Mouse (Mus musculus): Measurements from ENCODE around the gene D3Ertd751e. TPM values are rescaled to one million over a fixed set of nuclear protein-coding genes. Genes with fewer than 3 reads are reported as not detected.
A peak's percentile ranks its signal among the peaks of the same experiment; 100 is the strongest.

Gene D3Ertd751e
- 0.58 TPM for polyA plus RNA-seq (2012; fragmentation: generic; extraction: Trizol)

- TF ChIP-seq MAX (IDR thresholded peaks at IDR 0.05; ENCODE audit: low read depth) (no peak), TCF12 (IDR thresholded peaks at IDR 0.05; ENCODE audit: insufficient read depth, poor library complexity, severe bottlenecking) (no peak), POLR2AphosphoS2 (IDR thresholded peaks at IDR 0.05; ENCODE audit: insufficient read length, low read depth) (peak; percentile 83), MYOG (IDR thresholded peaks at IDR 0.05; ENCODE audit: control insufficient read depth in 1 of 3, insufficient read depth in 1 of 3, insufficient read length in 2 of 3, low read depth in 2 of 3) (peak in 1 of 3 experiments; percentile 37), SRF (IDR thresholded peaks at IDR 0.05; ENCODE audit: control insufficient read depth, insufficient read length, low read depth) (peak; percentile 54), E2F4 (IDR thresholded peaks at IDR 0.05; ENCODE audit: insufficient read depth) (peak; percentile 60), TCF3 (IDR thresholded peaks at IDR 0.05; ENCODE audit: insufficient read length, low read depth) (no peak), CEBPB (IDR thresholded peaks at IDR 0.05; ENCODE audit: insufficient read depth, poor library complexity, severe bottlenecking) (no peak), REST (IDR thresholded peaks at IDR 0.05; ENCODE audit: insufficient read depth, insufficient read length) (no peak), USF1 (IDR thresholded peaks at IDR 0.05; ENCODE audit: low read depth) (no peak), POLR2A (IDR thresholded peaks at IDR 0.05; ENCODE audit: insufficient read length, low read depth) (peak; percentile 94), MYOD1 (IDR thresholded peaks at IDR 0.05; ENCODE audit: control insufficient read depth in 1 of 3, insufficient read length in 2 of 3, low read depth in 2 of 3) (peak in 1 of 3 experiments; percentile 28)
- Histone ChIP-seq H3K79me2 (ENCODE audit: control insufficient read depth, insufficient read depth) (no peaks in the 10 kb centered on the region), H3K27me3 (ENCODE audit: control insufficient read depth, insufficient read depth, insufficient read length) (no peaks in the 10 kb centered on the region), H3K36me3 (ENCODE audit: control insufficient read depth, insufficient read depth) (no peaks in the 10 kb centered on the region), H3K4me3 (peak within 1 kb of the TSS; percentile 57), H3K4me2 (ENCODE audit: low read depth) (peak within 1 kb of the TSS; percentile 86), H3ac (ENCODE audit: control insufficient read depth, insufficient read length) (peak within 1 kb of the TSS; percentile 84)
These were observed at the start of gene D3Ertd751e, which contains the start of gene Sclt1 for GRCm38 (mm10) chr3:41742278-41742934. Gene D3Ertd751e (plus strand): TSS chr3:41742611. Gene Sclt1 (minus strand): TSS chr3:41742514.

- no peak overlapping the region for H3K4me3 ChIP-seq
- TF ChIP-seq TCF3 (IDR thresholded peaks at IDR 0.05; ENCODE audit: insufficient read length, low read depth): no peak
- TF ChIP-seq E2F4 (IDR thresholded peaks at IDR 0.05; ENCODE audit: insufficient read depth): no peak
- no peak for TF ChIP-seq REST (IDR thresholded peaks at IDR 0.05; ENCODE audit: insufficient read depth, insufficient read length)
- TF ChIP-seq USF1 (IDR thresholded peaks at IDR 0.05; ENCODE audit: low read depth): no peak
- TF ChIP-seq POLR2A (IDR thresholded peaks at IDR 0.05; ENCODE audit: insufficient read length, low read depth): no peak
- no peak for TF ChIP-seq CEBPB (IDR thresholded peaks at IDR 0.05; ENCODE audit: insufficient read depth, poor library complexity, severe bottlenecking)
- H3K36me3 ChIP-seq (ENCODE audit: control insufficient read depth, insufficient read depth): no peaks in the 10 kb centered on the region
- no peak overlapping the region for H3K4me2 ChIP-seq (ENCODE audit: low read depth)
- no peak overlapping the region for H3ac ChIP-seq (ENCODE audit: control insufficient read depth, insufficient read length)
- H3K79me2 ChIP-seq (ENCODE audit: control insufficient read depth, insufficient read depth): no peaks in the 10 kb centered on the region
- H3K27me3 ChIP-seq (ENCODE audit: control insufficient read depth, insufficient read depth, insufficient read length): no peaks in the 10 kb centered on the region
These were observed 46.7 kb upstream of the D3Ertd751e start for GRCm38 (mm10) chr3:41695681-41696080.

GRCm38 (mm10) chr3:41741601-41742277 lies 672 bp upstream of the D3Ertd751e start:
- Histone ChIP-seq H3K27me3 (ENCODE audit: control insufficient read depth, insufficient read depth, insufficient read length) (no peaks in the 10 kb centered on the region), H3K4me3 (peak overlapping the region; percentile 57), H3K36me3 (ENCODE audit: control insufficient read depth, insufficient read depth) (no peaks in the 10 kb centered on the region), H3ac (ENCODE audit: control insufficient read depth, insufficient read length) (peak overlapping the region; percentile 84), H3K79me2 (ENCODE audit: control insufficient read depth, insufficient read depth) (no peaks in the 10 kb centered on the region), H3K4me2 (ENCODE audit: low read depth) (peak overlapping the region; percentile 81)
- TF ChIP-seq TCF3 (IDR thresholded peaks at IDR 0.05; ENCODE audit: insufficient read length, low read depth) (no peak), USF1 (IDR thresholded peaks at IDR 0.05; ENCODE audit: low read depth) (no peak), TCF12 (IDR thresholded peaks at IDR 0.05; ENCODE audit: insufficient read depth, poor library complexity, severe bottlenecking) (no peak), MAX (IDR thresholded peaks at IDR 0.05; ENCODE audit: low read depth) (no peak), CEBPB (IDR thresholded peaks at IDR 0.05; ENCODE audit: insufficient read depth, poor library complexity, severe bottlenecking) (no peak), POLR2AphosphoS2 (IDR thresholded peaks at IDR 0.05; ENCODE audit: insufficient read length, low read depth) (no peak), MYOG (IDR thresholded peaks at IDR 0.05; ENCODE audit: control insufficient read depth in 1 of 3, insufficient read depth in 1 of 3, insufficient read length in 2 of 3, low read depth in 2 of 3) (no peak), MYOD1 (IDR thresholded peaks at IDR 0.05; ENCODE audit: control insufficient read depth in 1 of 3, insufficient read length in 2 of 3, low read depth in 2 of 3) (no peak), POLR2A (IDR thresholded peaks at IDR 0.05; ENCODE audit: insufficient read length, low read depth) (no peak), SRF (IDR thresholded peaks at IDR 0.05; ENCODE audit: control insufficient read depth, insufficient read length, low read depth) (no peak), REST (IDR thresholded peaks at IDR 0.05; ENCODE audit: insufficient read depth, insufficient read length) (no peak), E2F4 (IDR thresholded peaks at IDR 0.05; ENCODE audit: insufficient read depth) (no peak)

- Histone ChIP-seq H3K27me3 (ENCODE audit: control insufficient read depth, insufficient read depth, insufficient read length) (no peaks in the 10 kb centered on the region), H3ac (ENCODE audit: control insufficient read depth, insufficient read length) (no peak overlapping the region), H3K4me3 (peak overlapping the region; percentile 57), H3K79me2 (ENCODE audit: control insufficient read depth, insufficient read depth) (no peaks in the 10 kb centered on the region), H3K36me3 (ENCODE audit: control insufficient read depth, insufficient read depth) (no peaks in the 10 kb centered on the region), H3K4me2 (ENCODE audit: low read depth) (peak overlapping the region; percentile 86)
- no peak for TF ChIP-seq POLR2A (IDR thresholded peaks at IDR 0.05; ENCODE audit: insufficient read length, low read depth)
- TF ChIP-seq SRF (IDR thresholded peaks at IDR 0.05; ENCODE audit: control insufficient read depth, insufficient read length, low read depth): no peak
- TF ChIP-seq MYOG (IDR thresholded peaks at IDR 0.05; ENCODE audit: control insufficient read depth in 1 of 3, insufficient read depth in 1 of 3, insufficient read length in 2 of 3, low read depth in 2 of 3): no peak
- no peak for TF ChIP-seq POLR2AphosphoS2 (IDR thresholded peaks at IDR 0.05; ENCODE audit: insufficient read length, low read depth)
- no peak for TF ChIP-seq E2F4 (IDR thresholded peaks at IDR 0.05; ENCODE audit: insufficient read depth)
- no peak for TF ChIP-seq REST (IDR thresholded peaks at IDR 0.05; ENCODE audit: insufficient read depth, insufficient read length)
- TF ChIP-seq USF1 (IDR thresholded peaks at IDR 0.05; ENCODE audit: low read depth): no peak
- TF ChIP-seq MAX (IDR thresholded peaks at IDR 0.05; ENCODE audit: low read depth): no peak
- TF ChIP-seq CEBPB (IDR thresholded peaks at IDR 0.05; ENCODE audit: insufficient read depth, poor library complexity, severe bottlenecking): no peak
- TF ChIP-seq TCF12 (IDR thresholded peaks at IDR 0.05; ENCODE audit: insufficient read depth, poor library complexity, severe bottlenecking): no peak
- TF ChIP-seq TCF3 (IDR thresholded peaks at IDR 0.05; ENCODE audit: insufficient read length, low read depth): no peak
- no peak for TF ChIP-seq MYOD1 (IDR thresholded peaks at IDR 0.05; ENCODE audit: control insufficient read depth in 1 of 3, insufficient read length in 2 of 3, low read depth in 2 of 3)
These were observed 1.0 kb downstream of the D3Ertd751e start for GRCm38 (mm10) chr3:41743436-41743835.
